Mouse (Mus musculus): ENCODE measurements around the gene Klhdc7a.

- TF ChIP-seq CTCF (IDR thresholded peaks at IDR 0.05; ENCODE audit: low read depth, low read length) (no peak), POLR2A (IDR thresholded peaks at IDR 0.05; ENCODE audit: borderline replicate concordance, low read depth, low read length) (no peak)
Measured at GRCm38 (mm10) chr4:139950431-139950848, 17.4 kb downstream of the Klhdc7a start.

Data from bone marrow macrophage, adult 2 months (primary cell).